ENCODE assay signal across 8 mouse cellular contexts in the genomic region with DNA sequence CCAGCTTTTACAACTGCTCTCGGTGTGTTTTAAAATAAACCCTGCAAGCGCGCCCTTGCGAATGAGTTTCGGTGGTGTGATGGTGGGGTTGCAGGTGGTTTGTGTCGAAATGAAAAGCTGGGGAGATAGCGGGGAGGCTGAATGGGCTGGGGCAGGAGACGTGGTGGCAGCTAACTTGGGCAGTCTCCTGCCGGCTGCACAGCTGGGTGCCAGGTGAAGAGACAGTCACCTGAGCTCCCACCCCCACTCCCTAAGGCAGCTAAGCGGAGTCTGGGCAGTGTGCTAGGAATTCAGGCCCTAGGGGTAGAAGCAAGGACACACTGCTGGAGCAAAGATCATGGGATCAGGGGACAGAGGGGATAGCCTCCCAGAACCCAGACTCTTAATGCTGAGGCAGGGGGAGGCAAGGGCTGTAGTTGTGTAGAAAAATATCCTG. TPM values are rescaled to one million over a fixed set of nuclear protein-coding genes. Genes with fewer than 3 reads are reported as not detected.
A peak's percentile ranks its signal among the peaks of the same experiment; 100 is the strongest.
DNase-seq lines count a peak whose midpoint lies in the region; ATAC-seq lines count a peak whose summit lies in the region.

No protein-coding gene starts in this region.

- peaks cover 2% of the 10 kb centered on the region; the same call in 1 of the 2 replicates for H3K4me1 ChIP-seq in forebrain, embryonic 11.5 days (replicated peaks; ENCODE audit: control insufficient read depth, insufficient read depth, low read length)
- peaks cover 14% of the 10 kb centered on the region for H3K4me1 ChIP-seq in neural tube, embryonic 13.5 days (replicated peaks)

- H3K9me3 ChIP-seq in forebrain, embryonic 11.5 days (ENCODE audit: control insufficient read depth, low read length) = no peaks in the 10 kb centered on the region
- H3K9me3 ChIP-seq in neural tube, embryonic 13.5 days = no peaks in the 10 kb centered on the region

- H3K27ac ChIP-seq in forebrain, embryonic 11.5 days (ENCODE audit: low read depth, low read length) = no peak overlapping the region
- H3K27ac ChIP-seq in neural tube, embryonic 13.5 days (replicated peaks) = no peak overlapping the region

- DNase-seq in cerebellum, postnatal 10 days = peak; percentile 29 to 41
- DNase-seq in cerebellum, adult 18-20 months = no peak
- DNase-seq in CD4-positive, CD25-positive, alpha-beta regulatory T cell, adult 2 months (ENCODE audit: low read depth, low spot score) = peak; percentile 7
- DNase-seq in forebrain, embryonic 11.5 days (ENCODE audit: low spot score) = peak; percentile 53
- peak; percentile 13 for DNase-seq in kidney, postnatal 14 days
- DNase-seq in yolk sac, embryonic 10.5 days (ENCODE audit: low spot score) = no peak
- no peak for DNase-seq in cerebellum, adult 9-10 months

- H3K9ac ChIP-seq in forebrain, embryonic 11.5 days (ENCODE audit: low read length) = 0 out of 2 replicates have a peak overlapping the region, but pooled peaks have one; percentile 10
- peak overlapping the region; percentile 56 for H3K9ac ChIP-seq in neural tube, embryonic 13.5 days

- H3K27me3 ChIP-seq in forebrain, embryonic 11.5 days (ENCODE audit: control insufficient read depth, insufficient read depth, low read length) = no peaks in the 10 kb centered on the region; the same call in 1 of the 2 replicates
- peaks cover 31% of the 10 kb centered on the region for H3K27me3 ChIP-seq in neural tube, embryonic 13.5 days

- no peaks in the 10 kb centered on the region for H3K36me3 ChIP-seq in forebrain, embryonic 11.5 days (ENCODE audit: control insufficient read depth, insufficient read depth, low read length)
- H3K36me3 ChIP-seq in neural tube, embryonic 13.5 days = no peaks in the 10 kb centered on the region

- peak overlapping the region; percentile 57 for H3K4me2 ChIP-seq in forebrain, embryonic 11.5 days (ENCODE audit: low read depth, low read length, severe bottlenecking)
- H3K4me2 ChIP-seq in neural tube, embryonic 13.5 days = peak overlapping the region; percentile 68

- 4% methylated on average over 10 of the region's 10 CpGs for WGBS in forebrain, embryonic 11.5 days
- WGBS in neural tube, embryonic 13.5 days = 8% methylated on average over 10 of the region's 10 CpGs

- ATAC-seq in forebrain, embryonic 11.5 days (replicated peaks; ENCODE audit: low FRiP score) = peak; percentile 61; the same call in 1 of the 2 replicates
- ATAC-seq in neural tube, embryonic 13.5 days (ENCODE audit: low read depth) = peak; percentile 56

- peak overlapping the region; percentile 25 for H3K4me3 ChIP-seq in forebrain, embryonic 11.5 days (ENCODE audit: low read depth, low read length)
- H3K4me3 ChIP-seq in neural tube, embryonic 13.5 days = peak overlapping the region; percentile 40

RNA-seq across cellular contexts. Expression of gene Prlr, which starts 1.1 kb away (rescaled TPM):
- polyA plus RNA-seq in forebrain, embryonic 11.5 days (2014; fragmentation: Nextera tagmentation; extraction: Ambion mirVana) = 0.24 and 0.43 TPM in 2 replicates
- 1.1 and 2.1 TPM in 2 replicates for polyA plus RNA-seq in neural tube, embryonic 13.5 days (2015; fragmentation: Nextera tagmentation; extraction: Ambion mirVana)

Comparison
In these comparisons a context has a peak if more than half of its experiments do, and no peak if none do; other contexts are left out.
1. DNase-seq: peak in cerebellum, postnatal 10 days (2 of 2), CD4-positive, CD25-positive, alpha-beta regulatory T cell, adult 2 months (single experiment), forebrain, embryonic 11.5 days (single experiment) and kidney, postnatal 14 days (single experiment); none in cerebellum, adult 18-20 months (0 of 2), yolk sac, embryonic 10.5 days (single experiment) and cerebellum, adult 9-10 months (single experiment).